Mouse (Mus musculus): ENCODE results near the gene Pde3b.
"Not testable (repeated sequence)": the region's sequence is repeated elsewhere in the genome, so short reads cannot be mapped to it uniquely, and the experiment has no call there.

The Pde3b gene

DNA sequence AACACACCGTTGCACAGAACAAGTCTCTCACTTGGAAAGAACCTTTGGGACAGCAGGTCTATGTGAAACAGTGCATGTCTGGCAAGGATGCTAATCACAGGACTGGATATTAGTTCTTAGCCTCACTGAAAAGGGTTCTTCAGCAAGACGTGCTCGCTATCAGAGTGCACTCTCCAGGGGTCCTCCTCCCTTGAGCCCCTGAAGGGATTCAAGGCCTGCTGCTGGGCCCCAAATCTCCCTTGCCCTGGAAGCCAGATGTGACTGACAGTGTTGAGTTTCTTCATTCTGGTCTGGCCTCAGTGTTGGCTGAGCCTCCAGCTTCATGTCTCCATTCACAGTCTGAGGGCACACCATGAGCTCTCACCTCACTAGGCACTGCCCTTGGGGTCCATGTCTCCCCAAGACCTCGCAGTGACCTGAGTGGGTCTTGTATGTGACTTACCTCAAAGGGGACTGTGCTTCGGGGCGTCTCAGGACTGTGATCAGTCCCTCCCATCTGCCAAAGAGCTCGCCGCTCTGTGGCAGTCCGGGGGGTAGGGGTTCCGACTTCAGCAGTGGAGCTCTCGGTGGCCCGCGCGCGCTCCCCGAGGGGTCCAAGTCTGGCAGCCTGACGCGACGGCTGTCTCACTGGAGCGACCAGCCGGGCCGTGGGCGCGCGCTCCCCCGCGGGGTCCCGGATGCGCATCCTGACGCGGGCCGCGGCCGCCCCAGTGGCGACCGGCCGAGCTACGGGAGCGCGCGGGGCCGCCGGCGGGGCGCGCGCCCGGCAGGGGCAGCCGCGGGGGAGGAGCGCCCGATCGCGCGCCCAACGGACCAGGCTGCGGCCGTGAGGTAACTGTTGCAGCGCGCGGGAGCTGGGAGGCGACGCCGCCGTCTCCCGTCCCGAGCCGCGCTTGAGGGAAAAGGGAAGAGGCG lies at the start of gene Pde3b:
Pde3b (plus strand) TSS at position 861 of the 915 bp plus-strand sequence.
- DNase-seq (ENCODE audit: low read depth, low spot score) = peak; percentile 44

DNA sequence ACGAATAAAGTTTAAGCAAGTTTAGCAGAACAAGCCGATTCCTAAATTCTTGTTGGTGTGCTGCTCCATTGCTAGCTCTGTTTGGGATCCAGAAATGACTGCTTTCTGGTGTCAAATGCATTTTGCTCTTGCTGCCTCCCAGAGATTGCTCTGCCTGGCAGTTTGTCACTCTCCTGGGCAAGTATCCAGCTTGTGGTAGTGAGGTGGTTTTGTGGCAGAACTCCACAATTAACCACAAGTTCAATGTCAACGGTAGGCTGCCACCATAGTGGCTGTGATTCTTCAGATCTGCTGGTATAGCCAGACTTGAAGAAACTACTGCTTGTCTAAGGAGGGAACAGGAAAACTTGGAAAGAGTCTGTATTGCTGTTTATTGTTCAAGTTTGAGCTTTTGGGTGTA lies 13.0 kb upstream of the Pde3b start:
- no peak for DNase-seq (ENCODE audit: low read depth, low spot score)

DNA sequence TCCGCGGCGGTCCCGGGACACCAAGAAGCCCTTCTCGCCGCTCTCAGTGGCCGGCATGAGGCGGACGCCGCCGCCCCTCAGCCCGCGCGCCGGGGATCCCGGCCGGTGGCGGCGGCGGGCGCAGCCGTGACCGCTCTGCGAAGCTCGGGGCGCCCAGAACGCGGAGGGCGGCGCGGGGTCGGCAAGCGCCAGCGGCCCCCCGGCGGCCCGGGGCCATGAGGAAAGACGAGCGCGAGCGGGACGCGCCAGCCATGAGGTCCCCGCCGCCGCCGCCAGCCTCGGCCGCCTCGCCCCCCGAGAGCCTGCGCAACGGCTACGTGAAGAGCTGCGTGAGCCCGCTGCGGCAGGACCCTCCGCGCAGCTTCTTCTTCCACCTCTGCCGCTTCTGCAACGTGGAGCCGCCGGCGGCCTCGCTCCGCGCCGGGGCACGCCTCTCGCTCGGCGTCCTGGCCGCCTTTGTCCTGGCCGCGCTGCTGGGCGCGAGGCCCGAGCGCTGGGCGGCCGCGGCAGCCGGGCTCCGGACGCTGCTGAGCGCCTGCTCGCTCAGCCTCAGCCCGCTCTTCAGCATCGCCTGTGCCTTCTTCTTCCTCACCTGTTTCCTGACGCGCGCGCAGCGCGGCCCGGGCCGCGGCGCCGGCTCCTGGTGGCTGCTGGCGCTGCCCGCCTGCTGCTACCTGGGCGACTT lies 397 bp downstream of the Pde3b start:
- DNase-seq (ENCODE audit: low read depth, low spot score) = peak; percentile 28

DNA sequence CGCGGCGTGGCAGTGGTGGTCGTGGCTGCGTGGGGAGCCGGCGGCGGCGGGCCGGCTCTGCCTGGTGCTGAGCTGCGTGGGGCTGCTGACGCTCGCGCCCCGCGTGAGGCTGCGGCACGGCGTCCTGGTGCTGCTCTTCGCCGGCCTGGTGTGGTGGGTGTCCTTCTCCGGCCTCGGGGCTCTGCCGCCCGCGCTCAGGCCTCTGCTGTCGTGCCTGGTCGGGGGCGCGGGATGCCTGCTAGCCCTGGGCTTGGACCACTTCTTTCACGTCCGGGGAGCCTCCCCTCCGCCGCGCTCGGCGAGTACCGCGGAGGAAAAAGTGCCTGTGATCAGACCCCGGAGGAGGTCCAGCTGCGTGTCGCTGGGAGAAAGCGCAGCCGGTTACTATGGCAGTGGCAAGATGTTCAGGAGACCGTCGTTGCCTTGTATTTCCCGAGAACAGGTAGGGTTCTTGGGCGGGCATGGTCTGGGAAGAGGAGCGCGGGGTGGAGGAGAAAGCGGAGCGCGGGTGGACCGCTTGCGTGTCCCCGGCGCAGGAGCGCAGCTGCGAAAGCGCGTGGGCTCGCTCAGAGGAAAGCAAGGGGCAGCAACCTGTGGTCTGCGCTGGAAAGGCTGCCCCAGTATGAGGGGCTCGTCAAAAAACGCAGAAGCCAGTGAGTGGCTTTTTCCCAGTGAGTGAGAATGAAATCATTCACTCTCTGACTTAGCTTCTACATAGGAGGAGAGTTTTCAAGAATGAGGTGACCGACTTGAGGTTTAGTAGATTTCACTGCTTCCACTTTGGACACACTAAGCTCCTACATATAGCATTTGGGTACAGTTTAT lies 1.2 kb downstream of the Pde3b start:
- peak; percentile 16 for DNase-seq (ENCODE audit: low read depth, low spot score)

- not testable (repeated sequence) for DNase-seq (ENCODE audit: low read depth, low spot score)
These were observed 4.2 kb downstream of the Pde3b start for GRCm38 (mm10) chr7:114419331-114419730.

DNA sequence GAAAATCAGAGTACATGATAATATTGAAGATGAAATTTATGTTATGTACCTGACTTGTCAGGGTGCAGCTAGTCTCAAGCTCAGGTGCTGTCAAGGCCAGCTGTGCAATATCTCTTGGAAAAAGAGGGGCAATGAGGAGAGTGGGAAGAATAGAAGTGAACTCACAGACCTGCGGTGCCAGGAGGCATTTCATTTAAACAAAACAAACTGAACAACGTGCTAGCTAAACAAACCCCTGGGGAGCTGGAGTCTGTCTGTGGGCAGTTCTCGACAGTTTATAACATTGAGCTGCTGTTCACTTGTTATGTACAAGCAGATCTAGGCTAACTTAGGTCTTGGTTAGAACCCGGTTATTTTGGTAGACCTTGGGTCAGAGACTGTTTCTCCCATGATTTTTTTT lies 5.8 kb downstream of the Pde3b start:
- no peak for DNase-seq (ENCODE audit: low read depth, low spot score)

- DNase-seq (ENCODE audit: low read depth, low spot score) = no peak
These were observed 7.1 kb downstream of the Pde3b start for GRCm38 (mm10) chr7:114422224-114422623.

GRCm38 (mm10) chr7:114429768-114430167 lies 14.7 kb downstream of the Pde3b start:
- DNase-seq (ENCODE audit: low read depth, low spot score) = no peak

GRCm38 (mm10) chr7:114431966-114432365 lies 16.9 kb downstream of the Pde3b start:
- DNase-seq (ENCODE audit: low read depth, low spot score) = no peak

DNA sequence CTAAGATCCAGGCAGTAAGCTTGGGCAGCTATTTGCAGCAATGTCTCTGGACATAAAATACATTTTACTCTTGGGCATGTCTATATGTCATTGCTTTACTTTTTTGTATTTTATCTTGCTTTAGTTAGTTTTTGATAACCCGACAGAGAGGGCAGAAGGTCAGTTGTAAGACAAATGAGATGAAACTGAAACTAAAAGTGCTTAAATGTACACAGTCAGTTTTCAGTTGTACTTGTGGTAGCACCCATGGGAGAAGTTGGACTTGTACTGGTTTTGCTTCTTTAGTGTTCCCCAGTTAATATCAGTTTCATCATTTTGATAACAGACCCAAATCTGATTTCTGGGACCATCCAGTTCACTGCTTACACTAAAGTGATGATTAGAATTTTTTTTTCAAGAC lies 24.6 kb downstream of the Pde3b start:
- no peak for DNase-seq (ENCODE audit: low read depth, low spot score)

- no peak for DNase-seq (ENCODE audit: low read depth, low spot score)
These were observed 25.4 kb downstream of the Pde3b start for GRCm38 (mm10) chr7:114440494-114440893.

DNA sequence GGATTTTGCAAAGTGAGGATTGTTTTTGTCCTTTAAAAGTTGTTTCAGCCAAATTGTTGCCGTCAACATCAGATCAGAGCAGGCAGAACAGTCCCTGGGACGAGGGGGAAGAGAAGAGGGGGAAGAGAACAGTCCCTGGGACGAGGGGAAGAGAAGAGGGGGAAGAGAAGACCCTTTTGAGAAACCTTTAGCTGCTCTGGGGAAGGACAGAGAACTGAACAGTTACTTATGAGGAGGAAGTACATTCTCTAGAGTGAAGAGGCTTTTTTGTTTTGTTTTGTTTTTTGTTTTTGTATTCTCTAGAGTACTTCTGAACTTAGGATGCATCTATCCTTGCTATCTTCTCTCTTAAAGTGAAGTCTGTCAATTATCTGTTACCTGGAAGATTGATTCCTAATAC lies 37.8 kb downstream of the Pde3b start:
- no peak for DNase-seq (ENCODE audit: low read depth, low spot score)

DNA sequence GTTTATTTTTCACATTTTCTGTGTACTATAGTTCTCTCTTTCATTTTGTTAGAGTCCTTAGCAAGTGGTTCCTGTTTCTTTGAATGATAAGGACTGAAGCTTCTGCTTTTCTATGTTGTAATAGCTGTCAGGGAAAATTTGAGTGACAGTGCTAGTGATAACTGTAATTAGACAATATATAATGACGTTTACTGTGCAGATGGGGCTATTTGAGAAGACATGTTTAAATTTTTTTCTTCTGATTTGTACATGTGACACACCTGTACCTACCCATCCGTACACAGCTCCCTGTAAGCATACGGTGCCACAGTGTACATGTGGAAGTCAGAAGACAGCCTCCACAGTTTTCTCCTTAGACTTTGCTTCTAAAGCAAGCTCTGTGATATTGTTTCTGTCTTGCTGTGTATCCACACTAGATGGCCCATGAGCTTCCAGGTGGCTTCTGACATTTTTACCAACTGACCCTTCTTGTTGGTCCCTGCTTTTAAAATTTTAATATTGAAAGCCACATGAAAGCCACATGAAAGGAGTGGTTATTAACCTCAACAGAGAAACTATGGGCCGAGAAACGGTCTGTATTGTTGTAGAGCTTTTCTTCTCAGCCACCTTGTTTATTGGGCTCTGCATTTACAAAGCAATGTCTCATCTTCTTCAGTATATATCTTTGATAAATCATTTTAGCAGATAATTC lies 38.4 kb downstream of the Pde3b start:
- no peak for DNase-seq (ENCODE audit: low read depth, low spot score)

GRCm38 (mm10) chr7:114454858-114455257 lies 39.8 kb downstream of the Pde3b start:
- DNase-seq (ENCODE audit: low read depth, low spot score) = no peak

DNA sequence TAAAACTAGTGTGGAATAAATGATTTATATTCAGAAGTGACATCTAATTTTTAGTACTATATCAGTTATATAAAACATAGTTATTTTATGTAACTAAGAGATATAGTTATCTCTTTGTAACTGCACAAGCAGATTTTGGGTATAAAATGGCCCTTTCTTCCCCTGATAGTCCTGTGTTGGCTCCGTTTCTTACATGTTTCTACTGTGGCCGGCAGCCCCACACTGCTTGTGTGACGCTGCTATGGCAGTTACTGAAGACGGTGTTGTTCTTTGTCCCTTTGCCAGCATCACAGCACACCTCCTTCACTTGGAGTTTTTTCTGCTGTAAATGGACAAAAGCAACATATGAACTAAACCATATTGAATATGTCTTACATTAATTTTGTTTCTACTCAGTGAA lies 41.8 kb downstream of the Pde3b start:
- no peak for DNase-seq (ENCODE audit: low read depth, low spot score)

GRCm38 (mm10) chr7:114459909-114460308 lies 44.8 kb downstream of the Pde3b start:
- no peak for DNase-seq (ENCODE audit: low read depth, low spot score)

- no peak for DNase-seq (ENCODE audit: low read depth, low spot score)
These were observed 46.6 kb downstream of the Pde3b start for GRCm38 (mm10) chr7:114461727-114462126.

- DNase-seq (ENCODE audit: low read depth, low spot score) = no peak
These were observed 51.3 kb downstream of the Pde3b start for GRCm38 (mm10) chr7:114466358-114466757.

GRCm38 (mm10) chr7:114472471-114472870 lies 57.4 kb downstream of the Pde3b start:
- no peak for DNase-seq (ENCODE audit: low read depth, low spot score)

DNA sequence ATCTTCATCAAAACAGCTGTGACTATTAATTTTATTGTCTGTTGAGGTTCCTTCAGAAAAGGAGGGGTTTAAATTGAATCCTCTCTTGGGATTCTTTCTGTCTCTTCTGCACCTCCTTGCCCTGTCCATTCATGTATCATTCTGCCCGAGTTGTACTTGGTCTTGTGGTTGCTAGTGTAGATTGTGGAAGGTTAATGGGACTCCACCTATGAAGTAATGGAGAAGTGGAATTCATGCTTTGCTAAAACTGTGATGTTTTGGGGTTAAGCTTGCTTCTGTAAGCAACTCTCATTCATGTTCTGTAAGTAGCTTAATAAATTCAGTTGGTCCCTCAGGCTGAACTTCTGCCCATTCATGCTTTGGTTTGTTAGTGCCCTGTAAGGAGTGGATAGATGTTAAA lies 59.8 kb downstream of the Pde3b start:
- DNase-seq (ENCODE audit: low read depth, low spot score) = no peak

- DNase-seq (ENCODE audit: low read depth, low spot score) = no peak
These were observed 62.8 kb downstream of the Pde3b start for GRCm38 (mm10) chr7:114477884-114478283.
